Mouse (Mus musculus) left cerebral cortex, postnatal 36 days (tissue): ENCODE measurements around the gene Ripply1. TPM values are rescaled to one million over a fixed set of nuclear protein-coding genes. Genes with fewer than 3 reads are reported as not detected.
"Not testable (repeated sequence)": the region's sequence is repeated elsewhere in the genome, so short reads cannot be mapped to it uniquely, and the experiment has no call there.

Source experiments
- DNase-seq, 2 experiments: peaks; one replicate each; pipeline ENCODE4 v3.0.0; 2021 to 2022; ENCODE audit warnings: low spot score in 2 of 2, mixed read lengths in 1 of 2
- intact Hi-C: fragments of 180-260 bp; cut with DNase I; formaldehyde crosslinking; loops from one replicate; pipeline ENCODE4 v1.15.1; 2025
- total RNA-seq, 2 experiments: library from RNA; stranded (reverse); gene quantifications; 2 replicates each; pipeline ENCODE4 v1.2.3; 2021

Ripply1 gene
- total RNA-seq, 2 experiments from 2014 or later: not detected

- intact Hi-C loops: no loop called here
- no peak for DNase-seq
Measured at GRCm38 (mm10) chrX:139783045-139783422, 881 bp upstream of the Ripply1 start.

DNA sequence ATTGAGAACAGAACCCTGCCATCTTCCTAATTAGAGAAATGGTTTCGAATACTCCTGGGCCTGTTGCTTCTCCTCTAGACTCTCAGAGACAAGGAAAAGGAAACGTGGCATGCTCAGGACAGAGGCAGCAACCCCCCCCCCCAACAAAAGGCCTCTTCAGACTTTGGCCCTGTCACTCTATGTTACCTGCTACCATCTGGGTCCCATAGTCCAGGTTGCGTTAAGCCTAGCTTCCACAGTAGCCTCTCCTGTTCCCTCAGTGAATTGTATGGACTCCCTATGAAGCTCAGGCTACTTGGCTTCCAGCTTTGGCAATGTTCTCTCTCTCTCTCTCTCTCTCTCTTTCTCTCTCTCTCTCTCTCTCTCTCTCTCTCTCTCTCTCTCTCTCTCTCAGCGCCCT lies 590 bp downstream of the Ripply1 start:
- DNase-seq: no peak
- intact Hi-C loops: no loop called here

- intact Hi-C loops: no loop called here
- DNase-seq: no peak
Measured at GRCm38 (mm10) chrX:139780988-139781387, 1.2 kb downstream of the Ripply1 start.

- intact Hi-C loops: no loop called here
- no peak for DNase-seq
Measured at GRCm38 (mm10) chrX:139779401-139779800, 2.8 kb downstream of the Ripply1 start.

- intact Hi-C loops: no loop called here
- no peak for DNase-seq
Measured at GRCm38 (mm10) chrX:139778886-139779285, 3.3 kb downstream of the Ripply1 start.

DNA sequence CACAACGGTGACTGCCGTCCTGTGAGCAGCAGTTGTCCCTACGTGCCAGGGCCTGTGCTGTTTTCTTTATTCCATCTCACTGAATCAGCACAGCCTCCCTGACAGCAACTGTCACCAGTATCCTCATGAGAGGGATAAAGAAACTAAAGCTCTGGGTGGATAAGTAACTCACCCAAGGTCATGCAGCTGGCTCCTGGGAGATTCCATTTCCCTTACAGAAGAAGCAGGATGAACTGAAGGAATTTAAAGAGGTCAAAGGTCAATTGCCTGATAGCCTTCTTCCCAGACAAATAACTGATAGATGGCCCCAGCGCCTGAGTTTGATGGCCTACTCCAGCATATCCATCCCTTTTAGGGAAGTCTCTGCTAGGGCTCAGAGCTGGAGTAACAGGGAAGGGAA lies 4.8 kb downstream of the Ripply1 start:
- no peak for DNase-seq
- intact Hi-C loops: no loop called here

- intact Hi-C loops: loop anchor here (2.0 kb wide), 1 partner anchor 58 kb away; no protein-coding TSS in a partner anchor
- DNase-seq: no peak
Measured at GRCm38 (mm10) chrX:139775084-139775612, 7.0 kb downstream of the Ripply1 start.

GRCm38 (mm10) chrX:139774309-139775083 lies 7.7 kb downstream of the Ripply1 start:
- intact Hi-C loops: loop anchor here (2.0 kb wide), 1 partner anchor 58 kb away; no protein-coding TSS in a partner anchor
- peak in 1 of 2 experiments; percentile 9 for DNase-seq

DNA sequence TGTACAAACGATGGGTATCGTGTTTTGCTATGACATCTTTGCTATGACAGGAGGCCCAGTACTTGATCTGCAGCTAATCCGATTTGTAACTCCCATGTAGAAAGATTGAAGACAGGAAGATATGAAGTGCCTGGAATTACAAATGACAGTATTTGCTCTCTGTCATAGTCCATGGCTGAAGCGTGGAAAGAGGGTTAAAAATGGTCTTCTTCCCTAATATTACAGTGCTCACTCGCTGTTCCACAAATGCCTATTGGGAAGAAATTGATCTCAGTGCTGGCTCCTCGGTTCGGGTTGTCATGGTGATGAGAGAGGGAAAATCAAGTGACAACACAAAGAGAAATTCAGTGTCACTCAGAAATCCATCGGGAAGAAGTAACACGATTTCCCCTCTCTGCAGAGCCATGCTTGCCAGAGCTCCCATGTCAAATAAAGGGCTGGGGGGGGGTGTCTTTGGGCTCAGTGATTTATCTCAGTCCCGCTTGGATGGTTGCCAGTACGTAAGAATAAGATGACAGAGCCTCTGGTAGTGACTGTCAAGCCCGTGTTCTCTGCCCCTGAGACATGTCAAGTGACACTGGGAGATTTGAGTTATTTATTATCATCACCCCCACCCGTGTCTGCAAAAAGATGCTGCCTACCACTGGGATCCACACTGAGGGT lies 12.0 kb downstream of the Ripply1 start:
- intact Hi-C loops: loop anchor here (10.0 kb wide), 1 partner anchor 395 kb away; no protein-coding TSS in a partner anchor
- DNase-seq: no peak

- intact Hi-C loops: loop anchor here (5.0 to 10.0 kb wide), 2 partner anchors 345 to 388 kb away; no protein-coding TSS in a partner anchor
- DNase-seq: no peak
Measured at GRCm38 (mm10) chrX:139762546-139762945, 19.6 kb downstream of the Ripply1 start.

- DNase-seq, intact Hi-C loops: not testable (repeated sequence)
Measured at GRCm38 (mm10) chrX:139758634-139759033, 23.5 kb downstream of the Ripply1 start.

DNA sequence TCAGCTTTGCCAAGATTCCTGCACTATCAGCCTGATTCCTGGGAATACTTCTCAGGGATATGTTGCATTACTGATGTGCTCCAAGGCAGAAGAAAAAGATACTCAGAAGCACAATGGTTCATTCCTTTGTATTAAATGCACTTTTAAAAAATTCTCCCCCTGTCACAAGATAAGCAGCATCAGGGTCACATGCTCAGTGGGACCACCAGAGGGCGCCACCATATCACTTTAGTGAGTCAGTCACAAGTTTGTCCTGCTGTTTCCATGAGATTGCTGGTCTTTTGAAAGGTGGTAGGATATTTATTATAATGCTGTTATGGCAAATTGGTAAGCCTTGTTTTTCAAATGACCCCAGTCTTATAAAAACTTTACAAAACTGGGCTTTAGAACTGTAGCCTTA lies 30.3 kb downstream of the Ripply1 start:
- peak in 1 of 2 experiments; percentile 6 for DNase-seq
- intact Hi-C loops: no loop called here

DNA sequence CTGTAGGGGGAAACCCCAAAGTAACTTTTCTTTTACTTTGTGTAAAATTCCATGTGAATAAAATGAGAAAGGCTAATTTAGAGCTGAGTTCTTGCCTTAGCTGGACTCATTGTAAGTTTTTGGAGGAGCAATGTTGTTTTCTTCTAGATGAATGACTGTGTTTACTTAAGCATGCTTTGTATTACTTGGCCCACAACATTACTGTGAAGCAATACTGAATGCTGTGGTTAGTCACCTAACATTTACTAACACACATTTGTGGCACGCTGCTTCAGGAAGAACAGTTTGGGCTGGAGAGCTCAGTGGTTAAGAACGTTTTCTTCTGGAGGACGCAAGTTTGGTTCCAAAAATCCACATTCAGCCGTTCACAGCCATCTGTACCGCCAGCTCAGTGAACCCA lies 45.1 kb downstream of the Ripply1 start:
- intact Hi-C loops: no loop called here

GRCm38 (mm10) chrX:139730541-139730940 lies 51.6 kb downstream of the Ripply1 start:
- intact Hi-C loops: no loop called here
- no peak for DNase-seq

More for the DNA sequence above, 45.1 kb downstream of the Ripply1 start:
- no peak for DNase-seq

Other genes with a start within 250 kb of the Ripply1 start
- 10 to 100 TPM; 12.1 to 14.3 TPM for gene Rnf128, start 219.0 kb downstream of the Ripply1 start, total RNA-seq
- 1 to 10 TPM; 3.1 to 4.3 TPM for gene Tbc1d8b, start 97.4 kb downstream of the Ripply1 start, total RNA-seq
- not detected for gene Gm15013, start 67.9 kb downstream of the Ripply1 start, total RNA-seq
- under 1 TPM; 0.54 to 0.66 TPM for gene Cldn2, start 18.5 kb upstream of the Ripply1 start, total RNA-seq
- 1 to 10 TPM; 3.5 to 5.3 TPM for gene Morc4, start 89.3 kb upstream of the Ripply1 start, total RNA-seq
- 10 to 100 TPM in 1 of 2 experiments, 1 to 10 TPM in 1; 8.9 to 10.7 TPM for gene Rbm41, start 216.2 kb upstream of the Ripply1 start, total RNA-seq